Mouse (Mus musculus) cerebellum, adult 11 months (tissue): ENCODE results near the gene Mtif3.
"Not testable (repeated sequence)": the region's sequence is repeated elsewhere in the genome, so short reads cannot be mapped to it uniquely, and the experiment has no call there.

Source experiments
- DNase-seq: peaks from one replicate; pipeline ENCODE4 v3.0.0; 2022

Gene Mtif3

DNA sequence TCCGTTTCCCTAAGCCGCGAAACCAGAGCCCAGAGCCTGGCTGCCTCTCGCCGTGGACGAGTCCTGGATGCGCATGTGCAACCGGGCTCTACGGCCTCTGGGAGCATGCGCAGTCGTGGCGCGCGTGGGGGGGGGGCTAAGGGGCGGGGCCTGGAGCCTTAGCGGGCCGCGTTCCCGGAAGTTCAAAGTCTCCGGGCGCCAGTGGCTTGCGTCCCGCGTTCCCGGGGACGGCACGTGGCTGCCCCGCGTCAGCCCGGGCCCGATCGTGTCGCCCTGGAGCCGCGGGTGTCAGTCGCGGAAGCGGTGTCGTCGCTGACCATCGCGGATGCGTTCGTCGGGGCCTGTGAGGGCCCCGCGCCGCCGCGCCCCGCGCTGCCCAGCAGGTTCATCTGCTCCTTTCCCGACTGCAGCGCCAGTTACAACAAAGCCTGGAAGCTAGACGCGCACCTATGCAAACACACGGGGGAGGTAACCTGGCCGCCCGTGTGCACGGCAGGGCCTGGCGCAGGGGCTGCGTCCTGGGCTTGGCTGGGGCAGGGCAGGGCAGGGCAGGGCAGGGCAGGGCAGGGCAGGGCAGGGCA lies 15.0 kb downstream of the Mtif3 start, which contains the start of gene Gtf3a:
Gtf3a (plus strand) TSS at position 150 of the 581 bp plus-strand sequence.
- DNase-seq = peak; percentile 70

DNA sequence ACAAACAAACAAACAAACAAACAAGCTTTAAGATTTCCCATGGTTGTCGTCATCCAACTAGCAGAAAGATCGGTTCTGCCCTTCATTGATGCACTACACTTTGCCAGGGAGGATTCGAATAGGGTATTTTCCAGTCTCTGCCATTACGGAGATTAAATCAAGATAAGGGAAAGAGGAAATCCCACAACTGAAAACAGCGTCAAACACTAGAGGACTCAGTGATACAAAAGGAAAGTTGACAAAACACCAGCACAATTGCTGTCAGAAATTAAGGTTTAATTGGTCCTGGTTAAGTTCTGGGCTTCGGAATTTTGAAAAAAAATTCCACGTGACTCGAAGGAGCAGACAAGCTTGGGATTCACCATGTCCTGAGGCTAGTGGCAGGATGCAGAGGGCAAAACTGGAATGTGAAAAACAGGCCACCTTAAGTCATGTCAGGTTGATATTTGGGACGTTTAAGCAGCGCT lies 15.5 kb downstream of the Mtif3 start:
- no peak for DNase-seq

DNA sequence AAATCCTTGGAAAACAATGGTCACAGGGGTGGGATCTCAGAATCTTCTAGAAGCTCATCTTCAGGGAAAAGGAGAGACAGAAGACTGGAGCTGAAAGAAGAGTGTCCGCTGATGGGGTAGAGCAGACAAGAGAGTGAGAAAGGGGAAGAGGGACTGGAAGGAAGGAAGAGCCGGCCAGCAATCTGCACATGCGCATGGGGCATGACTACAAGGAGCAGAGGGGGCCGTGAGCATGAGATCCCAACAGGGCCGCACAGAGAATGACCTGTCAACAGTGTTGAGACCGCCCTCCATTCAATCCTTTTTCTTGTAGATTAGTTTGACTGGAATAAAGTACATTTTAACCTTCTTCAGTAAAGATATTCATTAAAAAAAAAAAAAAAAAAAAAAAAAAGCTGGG lies 16.1 kb downstream of the Mtif3 start:
- no peak for DNase-seq

DNA sequence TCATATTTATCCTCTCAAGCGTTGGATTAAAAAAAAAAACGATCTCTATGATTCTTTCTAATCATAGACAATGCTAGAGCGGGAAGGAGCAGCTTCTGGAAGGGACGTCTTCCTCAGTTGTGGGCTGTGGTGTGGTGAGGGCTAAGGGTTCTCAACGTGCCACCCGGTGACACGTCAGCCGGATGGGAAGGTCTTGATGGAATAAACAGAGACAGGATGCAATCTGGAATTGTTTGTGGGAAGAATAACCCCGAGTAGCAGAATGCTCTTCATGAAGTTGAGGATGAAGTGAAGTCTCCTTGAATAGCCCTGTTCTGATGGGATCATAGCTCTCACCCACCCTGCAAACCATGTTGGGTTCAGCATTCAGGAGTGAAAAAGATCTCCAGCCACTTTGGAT lies 16.9 kb downstream of the Mtif3 start:
- DNase-seq = no peak

DNA sequence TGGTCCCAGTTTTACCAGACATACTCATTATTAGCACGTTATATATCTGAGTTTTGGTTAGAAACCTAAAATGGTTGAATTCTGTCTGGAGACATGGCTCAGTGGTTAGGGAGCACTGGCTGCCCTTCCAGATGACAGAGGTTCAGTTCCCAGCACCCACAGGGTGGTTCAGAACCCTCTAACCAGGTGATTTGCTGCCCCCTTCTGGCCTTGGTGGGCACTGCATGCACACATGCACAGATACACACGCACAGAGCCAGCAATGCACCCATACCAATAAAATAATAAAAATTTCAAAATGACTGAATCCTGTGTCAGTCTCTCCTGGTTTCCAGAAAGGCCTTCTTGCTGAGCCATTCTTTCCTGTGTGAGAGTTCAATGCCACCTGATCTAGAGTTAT lies 19.0 kb downstream of the Mtif3 start:
- DNase-seq = no peak

DNA sequence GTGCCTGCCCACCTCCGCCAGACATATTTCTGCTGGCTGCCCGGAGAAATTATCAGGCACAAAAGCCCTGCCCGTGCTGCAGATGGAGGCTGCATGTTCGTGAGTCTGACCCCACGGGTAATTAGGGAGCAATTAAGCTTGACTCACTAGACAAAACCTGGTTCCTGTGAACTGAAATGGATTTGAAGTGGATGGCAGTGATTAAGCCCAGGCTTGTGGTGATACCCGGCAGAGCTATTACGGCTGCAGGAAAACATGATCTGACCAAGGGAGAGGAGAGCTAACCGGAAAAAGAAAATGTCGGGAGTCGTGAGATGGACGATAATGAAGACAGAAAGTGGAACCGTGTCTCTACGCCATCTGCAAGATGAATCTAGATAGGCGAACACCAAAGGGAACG lies 20.6 kb downstream of the Mtif3 start:
- no peak for DNase-seq

DNA sequence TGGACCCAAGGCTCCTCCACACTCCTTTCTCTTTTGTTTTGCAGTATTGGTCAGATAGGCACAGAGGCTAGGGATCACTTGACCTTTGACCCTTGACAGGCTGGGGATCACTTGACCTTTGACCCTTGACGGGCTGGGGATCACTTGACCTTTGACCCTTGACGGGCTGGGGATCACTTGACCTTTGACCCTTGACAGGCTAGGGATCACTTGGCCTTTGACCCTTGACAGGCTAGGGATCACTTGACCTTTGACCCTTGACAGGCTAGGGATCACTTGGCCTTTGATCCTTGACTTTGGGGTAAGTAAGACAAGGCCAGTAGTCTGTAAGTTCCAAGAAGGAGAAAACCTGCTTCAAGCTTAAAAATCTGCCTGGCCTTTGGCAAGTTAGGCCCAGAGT lies 21.7 kb downstream of the Mtif3 start:
- DNase-seq = not testable (repeated sequence)

DNA sequence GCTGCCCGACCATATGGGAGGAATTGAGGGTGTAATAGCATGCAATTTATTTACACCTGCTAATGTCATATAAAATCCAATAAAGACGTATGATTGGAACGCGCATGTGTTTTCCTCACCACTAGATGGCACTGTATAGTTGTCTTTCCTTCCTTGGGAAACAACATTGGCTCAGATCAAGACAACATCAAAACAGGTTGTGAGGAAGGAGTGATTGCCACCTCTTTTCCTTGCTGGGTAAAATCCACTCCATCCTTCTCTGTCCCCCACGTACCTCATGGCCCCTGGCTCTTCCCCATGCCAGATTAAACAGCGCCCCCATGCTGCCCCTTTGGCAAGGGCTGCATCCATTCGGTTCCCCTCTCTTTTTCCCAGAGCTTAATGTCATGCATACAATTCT lies 23.4 kb downstream of the Mtif3 start:
- no peak for DNase-seq

DNA sequence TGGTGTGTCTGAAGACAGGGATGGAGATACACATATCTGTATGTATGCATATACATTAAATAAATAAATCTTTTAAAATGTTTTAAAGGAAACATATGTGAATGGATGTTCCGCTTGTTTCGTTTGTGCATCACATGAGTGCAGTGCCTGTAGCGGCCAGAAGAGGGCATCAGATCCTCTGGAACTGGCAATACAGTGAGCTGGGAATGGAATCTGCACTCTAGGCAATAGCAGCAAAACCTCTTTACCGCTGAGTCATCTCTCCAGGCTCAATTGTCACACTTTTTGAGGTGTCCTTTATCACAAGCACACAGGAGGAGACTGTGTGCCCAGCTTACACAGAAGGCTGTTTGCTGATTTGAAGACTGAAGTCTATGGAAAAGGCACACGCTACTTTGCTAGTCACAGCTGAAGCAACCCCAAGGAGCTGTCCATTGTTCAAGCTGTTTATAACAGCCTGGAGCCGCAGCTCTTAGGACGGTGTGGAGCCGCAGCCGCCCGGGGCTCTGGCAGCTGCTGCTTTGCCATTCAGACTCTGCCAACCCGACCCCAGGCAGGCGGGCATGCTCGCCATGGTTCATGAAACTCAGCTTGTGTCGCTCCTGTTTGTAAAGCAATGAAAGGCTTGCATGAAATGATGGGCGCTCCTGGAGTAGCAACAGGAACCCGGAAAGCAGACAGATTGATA lies 24.3 kb downstream of the Mtif3 start:
- no peak for DNase-seq

DNA sequence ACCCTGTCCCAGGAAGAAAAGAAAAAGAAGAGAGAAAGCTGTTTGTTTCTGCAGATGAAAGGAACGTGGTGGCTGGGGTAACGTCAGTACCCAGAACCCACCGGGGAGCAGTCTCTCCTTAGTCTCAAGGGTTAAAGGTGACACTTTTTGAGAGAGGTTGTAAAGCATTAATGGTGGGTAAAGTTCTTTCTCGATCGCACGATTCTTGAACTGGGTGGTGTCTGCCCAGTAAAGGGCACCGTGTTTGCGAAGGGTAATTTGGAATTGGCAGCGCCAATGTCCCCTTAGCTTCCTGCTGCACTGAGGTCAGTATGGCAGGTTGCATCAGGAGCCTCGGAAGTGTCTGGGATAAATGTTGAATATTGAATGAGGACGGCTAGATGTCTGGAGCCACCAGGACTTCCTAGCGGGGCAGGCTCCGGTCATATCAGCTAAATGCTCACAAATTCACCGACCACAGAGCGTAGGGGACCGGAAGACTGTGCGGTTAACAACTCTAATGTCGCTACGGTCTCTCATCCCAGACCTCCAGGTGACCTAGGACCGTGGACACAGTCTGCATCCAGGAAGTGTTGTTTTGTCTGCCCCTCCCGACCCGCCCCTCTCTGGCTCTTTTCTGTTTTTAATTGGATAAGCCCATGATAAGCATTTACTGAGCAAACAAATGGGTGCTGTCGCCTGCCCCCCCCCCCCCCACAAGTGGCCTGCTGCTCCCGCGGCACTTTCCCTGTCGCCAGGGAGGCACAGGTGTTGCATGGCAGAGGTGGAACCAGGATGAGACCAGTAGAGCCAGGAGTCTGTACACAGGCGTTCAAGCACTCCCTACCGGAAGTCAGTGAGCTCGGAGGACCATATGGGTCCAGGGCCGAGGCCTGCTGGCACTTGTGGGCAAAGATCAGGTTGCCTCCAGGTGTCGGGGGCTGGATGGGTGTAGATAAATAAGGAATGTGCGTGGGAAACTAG lies 25.8 kb downstream of the Mtif3 start:
- no peak for DNase-seq

DNA sequence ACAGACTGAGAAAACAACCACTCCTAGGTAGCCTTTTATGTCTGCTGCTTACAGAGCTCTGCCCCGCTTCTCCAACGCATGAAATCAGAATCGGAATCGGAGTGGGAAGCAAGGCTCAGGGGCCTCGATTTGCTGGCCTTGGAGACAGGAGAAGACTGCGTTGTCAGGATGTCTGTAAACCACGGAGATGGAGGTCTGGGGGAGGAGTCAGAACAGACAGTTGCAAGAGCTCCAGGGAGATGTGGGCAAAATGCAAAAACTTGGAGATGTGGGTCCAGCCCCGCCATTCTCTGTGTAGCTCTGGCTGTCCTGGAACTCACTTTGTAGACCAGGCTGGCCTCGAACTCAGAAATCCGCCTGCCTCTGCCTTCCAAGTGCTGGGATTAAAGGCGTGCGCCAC lies 30.1 kb downstream of the Mtif3 start:
- DNase-seq = no peak

DNA sequence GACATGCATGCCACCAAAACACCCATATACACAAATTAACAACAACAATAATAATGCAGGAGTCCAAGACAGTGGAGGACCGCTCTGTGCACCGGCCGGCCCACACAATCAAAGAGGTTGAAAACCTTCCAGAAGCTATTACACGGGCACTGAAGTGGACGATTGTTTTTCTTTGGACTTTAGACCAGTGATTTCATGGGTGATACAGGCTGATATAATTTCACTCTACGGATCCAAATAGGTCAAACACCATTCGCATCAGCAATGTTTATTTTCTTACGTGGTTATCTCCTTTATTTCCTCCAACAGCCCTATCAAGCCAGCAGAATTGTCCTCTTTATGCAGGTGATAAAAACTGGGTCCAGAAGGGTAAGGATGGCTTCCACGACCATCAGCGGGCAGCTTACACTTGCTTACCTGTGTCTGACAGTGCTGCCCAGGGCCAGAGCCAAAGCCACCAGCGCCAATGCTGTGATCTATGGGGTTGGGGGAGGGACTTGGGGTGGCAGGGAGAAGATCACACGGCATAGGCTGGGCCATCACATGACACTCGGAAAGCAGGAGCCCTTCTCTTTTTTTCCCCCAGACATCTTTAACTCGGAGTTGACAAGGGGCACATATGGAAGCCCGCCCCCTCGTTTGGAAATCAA lies 31.6 kb downstream of the Mtif3 start:
- DNase-seq = no peak

DNA sequence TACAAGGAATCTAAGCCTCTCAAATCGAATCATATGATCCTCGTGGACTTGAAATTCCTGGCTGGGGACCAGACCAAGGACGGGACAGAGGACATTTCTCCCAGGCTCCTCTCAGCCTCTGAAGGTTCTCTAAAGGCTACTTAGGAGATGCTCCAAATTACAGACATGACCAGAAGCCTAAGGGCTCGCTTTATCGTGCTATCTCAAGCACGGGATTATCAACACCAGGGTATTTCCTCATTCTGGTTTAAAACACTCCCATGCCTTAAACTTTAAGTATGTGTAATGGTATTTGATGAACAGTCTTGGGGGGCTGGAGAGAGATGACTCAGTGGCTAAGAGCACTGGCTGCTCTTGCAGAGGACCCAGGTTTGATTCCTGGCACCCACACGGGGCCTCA lies 32.2 kb downstream of the Mtif3 start:
- DNase-seq = no peak

DNA sequence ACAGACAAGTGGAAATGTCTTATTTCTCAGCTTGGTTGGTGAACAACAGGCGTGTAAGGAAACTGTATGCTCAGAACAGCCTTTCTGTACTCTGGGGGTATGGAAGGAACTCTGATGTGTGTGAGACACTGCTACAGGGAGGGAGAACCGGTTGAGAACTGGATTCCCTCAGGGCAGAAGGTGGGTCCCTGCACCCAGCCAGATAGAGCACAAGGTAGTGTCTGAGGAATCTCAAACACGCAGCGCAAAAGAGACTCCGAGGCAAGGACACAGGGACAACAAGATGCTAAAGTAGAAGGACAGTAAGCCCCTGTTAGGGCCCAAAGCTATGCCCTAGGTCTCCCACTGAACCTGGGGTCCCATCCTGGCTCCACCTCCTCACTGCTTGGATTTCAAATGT lies 36.9 kb downstream of the Mtif3 start:
- no peak for DNase-seq

DNA sequence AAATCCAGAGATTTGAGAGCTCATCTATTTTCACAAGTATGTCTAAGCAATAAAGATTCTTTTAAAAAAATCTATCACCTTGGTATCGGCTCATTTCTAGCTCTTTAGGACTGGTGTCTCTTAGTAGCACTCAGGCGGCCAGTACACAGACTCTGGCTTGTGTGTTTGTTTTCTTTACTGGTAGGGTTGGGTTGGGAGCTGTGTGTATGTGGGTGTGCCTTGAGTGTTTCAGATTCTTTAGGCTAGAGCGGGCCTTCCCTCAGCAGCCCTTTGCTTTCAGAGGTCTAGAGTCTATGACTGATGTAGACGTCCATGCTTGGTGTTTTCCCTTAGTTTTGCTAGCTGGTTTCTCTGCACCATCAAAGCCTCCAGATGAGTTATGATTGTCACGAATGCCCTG lies 40.1 kb downstream of the Mtif3 start:
- DNase-seq = no peak

DNA sequence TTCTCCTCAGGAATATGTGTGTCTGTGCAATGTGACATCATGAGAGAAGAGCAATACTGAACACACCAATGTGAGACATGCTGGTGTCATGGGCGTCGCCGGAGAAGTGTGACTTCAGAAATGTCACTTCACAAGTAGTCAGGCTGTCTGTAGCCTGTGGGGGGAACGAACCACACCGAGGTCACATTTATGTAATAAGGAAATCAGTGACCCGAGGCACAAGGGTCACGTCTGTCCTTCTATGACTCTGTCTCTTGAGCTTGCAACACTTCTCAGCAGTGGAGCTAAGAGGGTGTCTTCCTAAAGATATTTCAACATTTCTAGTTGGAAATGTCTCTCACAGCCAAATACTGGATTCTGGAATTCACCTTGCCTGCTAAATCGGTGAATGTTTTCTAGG lies 42.4 kb downstream of the Mtif3 start:
- DNase-seq = no peak

DNA sequence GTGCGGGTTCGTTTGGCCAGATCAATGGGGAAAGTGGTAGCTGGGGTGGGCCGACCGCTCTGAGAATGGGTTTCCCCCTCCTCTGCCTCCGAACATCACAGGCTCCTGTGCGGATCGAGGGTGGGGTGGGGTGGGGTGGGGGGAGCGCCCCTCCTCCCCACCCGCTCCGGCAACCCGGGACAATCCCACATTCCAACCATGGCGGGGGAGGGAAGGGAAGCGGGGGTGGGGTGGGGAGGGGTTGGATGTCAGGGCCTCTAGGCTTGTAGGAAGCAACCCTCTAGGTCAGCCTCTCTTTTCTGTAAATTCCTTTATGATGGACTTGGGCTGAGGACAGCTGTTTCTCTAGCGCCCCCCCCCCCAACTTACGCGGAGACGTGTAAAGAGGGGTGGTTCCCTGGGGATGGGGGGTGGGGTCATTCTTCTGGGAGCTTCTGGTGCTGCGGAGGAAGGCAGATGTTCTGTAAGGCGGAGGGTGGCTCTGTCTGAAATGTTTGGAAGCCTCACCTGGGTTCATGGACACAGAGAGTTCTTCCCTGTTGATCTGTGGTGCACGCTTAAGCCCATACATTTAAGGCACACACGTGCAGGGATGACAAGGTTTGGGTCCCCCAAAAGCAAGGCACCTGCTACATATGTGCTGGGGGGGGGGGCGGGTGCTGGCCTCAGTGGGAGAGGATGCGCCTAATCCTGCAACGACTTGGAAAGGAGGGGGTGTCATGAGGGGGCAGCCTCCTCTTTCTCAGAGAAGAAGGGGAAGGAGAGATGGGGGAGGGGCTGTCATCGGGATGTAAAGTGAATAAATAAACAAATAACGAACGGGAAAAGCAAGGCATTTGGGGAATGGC lies 43.1 kb downstream of the Mtif3 start:
- no peak for DNase-seq

DNA sequence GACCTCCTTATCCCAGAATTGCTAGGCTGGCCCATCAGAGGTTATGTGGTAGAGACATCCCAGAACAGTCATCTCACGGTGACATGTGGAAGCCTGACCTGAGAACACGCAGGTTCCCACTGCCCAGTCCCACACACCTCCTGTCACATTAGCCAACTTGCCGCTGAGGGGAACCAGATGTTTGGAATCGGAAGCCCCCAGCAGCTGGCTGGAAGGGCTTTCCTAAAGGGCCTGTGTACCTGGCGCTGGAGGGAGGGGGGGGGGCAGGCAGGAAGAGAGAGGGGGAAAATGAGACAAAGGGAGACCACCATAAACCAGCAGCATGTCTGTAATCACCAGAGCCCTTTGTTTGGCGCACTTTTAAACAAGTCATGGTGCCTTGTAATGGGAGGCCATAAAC lies 43.7 kb downstream of the Mtif3 start:
- no peak for DNase-seq

DNA sequence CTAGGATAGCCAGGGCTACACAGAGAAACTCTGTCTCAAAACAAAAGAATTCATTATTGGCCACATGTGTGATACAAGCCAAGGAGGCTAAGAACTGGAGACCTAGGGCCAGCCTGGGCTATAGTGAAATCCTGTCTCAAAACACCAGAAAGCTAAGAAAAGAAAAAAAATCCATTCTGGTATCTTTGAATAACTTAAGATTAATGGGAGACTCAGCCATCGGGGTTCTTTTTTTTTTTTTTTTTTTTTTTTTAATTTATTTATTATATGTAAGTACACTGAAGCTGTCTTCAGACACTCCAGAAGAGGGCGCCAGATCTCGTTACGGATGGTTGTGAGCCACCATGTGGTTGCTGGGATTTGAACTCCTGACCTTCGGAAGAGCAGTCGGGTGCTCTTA lies 46.2 kb downstream of the Mtif3 start:
- not testable (repeated sequence) for DNase-seq

DNA sequence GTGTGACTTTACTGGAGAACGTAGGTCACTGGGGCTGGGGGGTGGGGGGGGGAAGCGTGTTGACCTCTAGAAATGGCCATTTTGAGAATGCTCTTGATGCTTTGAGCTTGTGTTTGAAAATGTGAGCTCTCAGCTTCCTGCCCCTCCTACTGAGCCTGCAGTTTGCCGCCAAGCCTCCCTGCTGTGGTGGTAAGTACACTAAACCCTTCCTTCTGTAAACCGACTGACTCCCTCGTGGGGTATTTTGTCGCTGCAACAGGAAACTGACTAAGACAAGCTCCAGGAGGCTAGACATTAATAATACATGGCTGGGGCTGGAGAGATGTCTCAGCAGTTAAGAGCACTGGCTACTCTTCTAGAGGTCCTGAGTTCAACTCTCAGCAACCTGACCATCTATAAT lies 46.8 kb downstream of the Mtif3 start:
- DNase-seq = no peak

DNA sequence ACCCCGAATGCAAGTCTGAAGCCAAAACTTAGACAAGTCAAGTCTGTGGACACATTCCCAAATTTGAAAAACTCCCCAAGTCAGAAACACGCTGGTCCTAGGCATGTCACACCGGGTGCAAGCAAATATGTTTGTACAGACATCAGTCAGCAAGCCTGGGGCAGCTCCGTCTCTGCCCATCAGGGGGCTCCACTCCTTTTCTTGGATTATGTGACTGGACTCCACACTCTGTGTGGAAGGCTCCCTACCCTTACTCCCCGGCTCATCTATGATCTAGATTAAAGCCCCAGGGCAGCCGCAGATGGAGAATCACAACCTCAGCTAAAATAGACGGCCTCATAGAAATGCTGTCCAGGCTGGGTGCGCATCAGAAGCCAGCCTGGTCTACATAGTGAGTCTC lies 47.3 kb downstream of the Mtif3 start:
- no peak for DNase-seq

DNA sequence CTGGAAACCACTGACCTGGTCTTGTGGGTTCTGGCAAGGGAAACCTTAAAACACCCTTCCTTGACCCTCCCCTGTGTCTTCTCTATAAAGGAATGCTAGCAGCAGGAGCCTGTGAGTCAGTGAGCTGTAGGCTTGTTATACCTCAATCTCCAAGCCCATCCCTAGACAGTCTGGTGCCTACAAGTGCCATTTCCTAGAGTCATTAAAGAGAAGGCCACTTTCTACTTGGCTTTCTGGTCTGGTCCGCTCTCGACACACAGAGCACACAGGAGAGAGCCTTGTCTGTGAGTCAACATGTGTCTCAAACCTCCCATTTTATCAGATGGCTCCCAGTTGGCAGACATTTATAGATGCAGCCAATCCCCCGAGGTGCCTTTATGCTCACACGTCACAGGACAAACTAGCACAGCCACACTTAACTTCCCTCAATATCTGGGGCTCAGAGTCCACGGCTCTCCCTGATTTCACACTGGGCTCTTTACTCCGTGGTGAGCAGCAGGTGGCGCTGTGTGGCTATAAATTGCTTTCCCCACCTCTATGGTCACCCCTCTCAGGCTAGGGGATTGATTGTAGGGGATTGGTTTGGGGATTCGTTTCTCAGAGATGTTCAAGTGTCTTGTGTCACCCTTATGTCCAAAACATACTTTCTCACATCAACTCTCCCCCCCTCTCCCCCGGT lies 49.4 kb downstream of the Mtif3 start:
- DNase-seq = peak; percentile 14
